Mouse (Mus musculus) thymus, postnatal 36 days (tissue): ENCODE data around the gene Mpo.

Experiments used
- DNase-seq, 2 experiments: peaks; one replicate each; pipeline ENCODE4 v3.0.0; 2022; ENCODE audit warnings: mixed read lengths in 2 of 2

Mpo gene

DNA sequence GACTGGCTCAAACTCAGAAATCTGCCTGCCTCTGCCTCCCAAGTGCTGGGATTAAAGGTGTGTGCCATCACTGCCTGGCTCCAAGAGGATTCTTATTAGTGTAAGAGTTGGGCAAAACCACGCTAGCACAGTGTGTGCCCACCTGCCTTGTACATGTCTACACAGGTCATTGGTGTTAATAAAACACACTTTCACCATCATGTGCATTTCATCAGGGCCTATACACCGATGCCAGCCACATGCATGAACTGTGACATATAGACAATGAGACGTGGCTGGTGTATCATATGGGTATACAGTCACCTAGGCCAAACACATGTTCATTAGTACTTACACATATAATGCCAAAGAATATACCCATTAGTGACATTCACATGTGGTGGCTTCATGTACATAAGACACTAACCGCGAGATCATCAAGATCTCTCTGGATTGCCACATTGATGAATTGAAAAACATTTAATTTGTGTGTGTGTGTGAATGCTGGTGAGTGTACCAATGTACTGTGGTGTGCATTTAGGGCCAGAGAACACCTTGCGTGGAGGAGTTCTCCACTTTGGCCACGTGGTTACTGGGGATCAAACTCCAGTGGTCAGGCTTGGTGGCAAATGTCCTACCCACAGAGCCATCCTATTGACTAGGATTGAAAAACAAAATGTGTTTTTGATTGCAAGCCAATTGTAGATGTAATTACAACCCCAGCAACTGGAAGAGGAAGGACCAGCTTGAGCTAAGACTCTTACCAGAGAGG lies 35.0 kb upstream of the Mpo start:
- peak in 1 of 2 experiments; percentile 39 for DNase-seq

GRCm38 (mm10) chr11:87758957-87759608 lies 34.3 kb upstream of the Mpo start:
- DNase-seq, result no peak

- peak; percentile 82 to 90 for DNase-seq
Measured at GRCm38 (mm10) chr11:87759609-87760005, 33.8 kb upstream of the Mpo start.

DNA sequence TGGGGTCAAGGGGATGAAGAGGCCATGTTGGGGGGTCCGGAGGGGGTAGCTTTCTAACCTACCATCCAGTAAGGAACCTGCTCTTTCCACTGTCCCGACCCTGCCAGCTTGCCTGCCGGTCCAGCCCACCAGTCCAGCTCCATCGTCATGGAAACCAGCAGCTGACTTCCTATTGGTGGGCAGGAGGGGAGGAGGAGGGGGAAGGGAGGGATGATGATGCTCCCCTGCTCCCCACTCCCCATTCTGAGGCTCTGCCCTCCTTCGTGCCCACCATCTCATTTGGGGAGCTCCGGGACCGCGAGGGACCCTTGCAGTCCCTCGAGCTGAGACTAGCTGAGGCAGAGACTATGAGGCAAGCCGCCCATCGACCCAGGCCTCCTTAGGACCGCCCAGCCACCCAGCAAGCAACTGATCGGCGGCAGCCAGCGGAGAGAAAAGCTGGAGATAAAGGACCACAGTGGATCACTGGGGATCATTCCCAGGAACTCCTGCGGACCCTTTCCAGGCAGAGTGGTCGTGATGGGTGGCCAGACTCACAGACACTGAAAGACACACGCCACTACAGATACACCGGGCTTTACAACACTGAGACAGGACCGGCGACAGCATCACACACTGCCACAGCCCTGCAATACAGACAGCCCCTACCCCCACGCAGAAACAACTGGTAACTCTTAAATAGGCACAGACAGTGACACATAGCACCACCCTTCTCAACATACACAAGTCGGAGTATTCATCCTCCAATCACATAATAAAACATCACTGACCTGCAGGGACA lies 32.9 kb upstream of the Mpo start, which contains the start of gene Tspoap1:
Gene Tspoap1, plus strand, starts transcription at position 241 of the 781 bp plus-strand sequence.
- peak; percentile 29 to 66 for DNase-seq

DNA sequence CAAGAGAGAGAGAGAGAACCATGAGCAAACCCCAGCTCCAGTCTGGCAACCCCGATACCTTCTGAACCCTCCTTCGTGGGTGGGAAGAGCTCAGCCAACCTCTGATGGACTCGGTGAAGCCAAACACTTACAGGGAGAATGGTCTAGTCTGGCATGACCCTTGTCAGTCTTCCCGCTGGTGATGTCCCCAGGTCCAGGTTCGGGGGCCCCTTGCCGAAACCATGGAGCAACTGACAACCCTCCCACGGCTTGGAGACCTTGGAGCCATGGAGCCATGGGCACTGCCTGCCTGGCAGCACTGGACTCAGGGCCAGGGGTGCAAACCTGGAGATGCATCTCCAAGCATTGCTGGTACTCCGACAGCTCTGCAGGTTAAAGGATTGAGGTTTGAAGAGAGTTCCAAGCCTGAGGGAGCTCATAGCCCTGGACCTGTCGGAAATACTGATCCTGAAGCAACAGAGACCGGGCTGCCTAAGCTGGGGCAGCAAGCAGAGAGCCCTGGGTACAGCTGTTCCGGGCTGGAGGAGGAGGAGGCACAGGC lies 32.1 kb upstream of the Mpo start:
- DNase-seq, result no peak

- DNase-seq, result no peak
Measured at GRCm38 (mm10) chr11:87761806-87762701, 31.3 kb upstream of the Mpo start.

DNA sequence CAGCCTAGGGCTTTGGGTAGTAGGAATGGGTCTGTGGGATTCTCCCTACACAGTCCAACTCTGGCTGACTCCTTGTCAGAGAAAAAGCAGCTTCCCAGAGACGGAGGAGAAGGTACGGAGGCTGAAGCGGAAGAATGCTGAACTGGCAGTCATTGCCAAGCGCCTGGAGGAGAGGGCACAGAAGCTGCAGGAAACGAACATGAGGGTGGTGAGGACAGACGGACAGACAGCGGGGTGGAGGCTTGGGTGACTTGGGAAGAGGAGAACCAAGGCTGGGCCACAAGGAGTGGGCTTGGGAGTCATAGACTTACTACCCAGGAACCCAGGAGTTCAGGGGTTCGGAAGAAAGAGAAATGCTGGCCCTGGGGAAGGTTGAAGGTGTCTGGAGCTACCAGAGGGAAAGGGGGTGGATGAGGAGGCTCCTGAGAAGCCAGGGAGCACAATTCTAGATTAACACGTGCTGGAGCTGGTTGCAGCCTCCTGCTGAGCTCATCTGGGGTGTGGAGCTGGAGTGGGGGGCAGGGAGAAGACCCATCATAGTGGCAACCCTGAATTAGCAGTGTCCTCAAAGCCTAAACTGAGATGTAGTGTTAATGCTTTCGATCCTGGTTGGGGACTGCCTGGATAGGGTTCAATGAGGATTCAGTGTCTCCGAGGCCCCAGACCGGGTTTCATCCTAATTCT lies 30.5 kb upstream of the Mpo start:
- no peak for DNase-seq

- no peak for DNase-seq
Measured at GRCm38 (mm10) chr11:87763511-87763987, 29.8 kb upstream of the Mpo start.

DNA sequence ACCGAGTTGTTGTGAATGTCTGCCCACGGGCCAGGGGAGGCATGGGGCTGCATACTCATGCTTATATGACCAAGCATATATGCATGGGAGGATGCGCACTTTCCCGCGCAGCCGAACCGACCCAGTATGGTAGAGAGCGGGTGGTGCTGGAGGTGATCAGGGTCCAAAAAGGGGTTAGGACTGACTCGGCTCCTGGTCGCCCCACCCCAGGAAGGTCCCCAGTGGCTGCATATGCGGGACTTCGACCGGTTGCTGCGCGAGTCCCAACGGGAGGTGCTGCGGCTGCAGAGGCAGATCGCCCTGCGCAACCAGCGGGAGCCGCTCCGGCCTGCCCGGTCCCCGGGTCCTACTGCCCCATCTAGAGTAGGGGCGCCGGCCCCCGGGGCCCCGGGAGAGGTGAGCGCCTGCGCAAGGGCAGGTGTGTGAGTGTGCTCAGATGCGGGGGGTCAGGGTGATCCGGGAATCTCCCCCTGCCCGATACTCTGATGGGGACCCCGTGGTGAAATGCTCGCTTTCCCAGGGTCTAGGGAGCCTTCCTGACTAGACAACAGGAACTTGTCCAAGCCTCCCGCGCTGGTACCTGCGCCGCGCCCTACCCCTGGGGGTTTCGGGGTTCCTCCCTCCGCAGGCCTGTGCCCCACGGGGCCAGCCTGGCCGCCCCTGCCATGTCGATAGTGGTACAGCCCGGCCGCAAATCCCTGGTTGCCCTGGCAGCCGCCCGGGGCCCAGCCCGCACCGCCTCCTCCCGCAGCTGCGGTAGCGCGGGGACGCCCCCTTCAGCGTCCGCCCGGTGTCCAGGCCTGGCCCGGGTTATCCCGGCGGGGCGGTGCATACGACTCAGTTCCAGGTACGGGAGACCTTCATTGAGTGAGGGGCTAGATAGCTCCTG lies 29.1 kb upstream of the Mpo start:
- DNase-seq, result no peak

DNA sequence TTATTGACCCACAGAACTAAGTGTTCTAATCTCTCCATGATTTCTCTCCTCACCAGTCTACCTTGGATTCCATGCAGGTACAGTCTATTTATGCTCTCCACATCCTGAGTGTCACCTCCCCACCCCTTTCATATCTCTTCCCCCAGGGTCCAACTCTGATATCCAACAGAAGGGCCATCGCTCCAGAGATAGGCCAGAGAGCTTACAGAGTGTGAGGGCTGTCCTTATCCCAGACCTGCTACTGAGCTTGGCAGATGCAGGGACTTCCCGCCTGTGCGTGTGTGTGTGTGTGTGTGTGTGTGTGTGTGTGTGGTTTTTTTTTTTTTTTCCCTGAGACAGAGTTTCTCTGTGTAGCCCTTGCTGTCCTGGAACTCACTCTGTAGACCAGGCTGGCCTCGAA lies 24.6 kb upstream of the Mpo start:
- no peak for DNase-seq

DNA sequence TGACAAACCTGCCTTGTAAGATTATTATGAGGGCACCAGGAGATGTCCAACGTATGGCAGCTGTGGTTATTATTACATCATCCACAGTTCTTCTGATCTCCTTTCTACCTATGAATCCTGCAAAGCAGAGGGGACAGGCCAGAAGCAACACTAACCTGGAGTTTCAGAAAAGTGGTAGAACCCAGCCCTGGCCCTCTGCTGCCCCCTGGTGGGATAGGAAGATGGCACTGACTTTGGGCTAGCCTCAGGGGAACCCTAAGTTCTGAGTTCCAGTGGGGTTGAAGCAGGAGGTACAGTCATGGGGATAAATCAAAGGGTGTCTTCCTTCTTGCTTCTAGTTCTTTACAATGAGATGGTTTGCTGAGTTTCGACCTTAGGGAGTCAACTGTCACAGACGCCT lies 22.4 kb upstream of the Mpo start:
- peak; percentile 79 to 86 for DNase-seq

- no peak for DNase-seq
Measured at GRCm38 (mm10) chr11:87772354-87772753, 21.0 kb upstream of the Mpo start.

DNA sequence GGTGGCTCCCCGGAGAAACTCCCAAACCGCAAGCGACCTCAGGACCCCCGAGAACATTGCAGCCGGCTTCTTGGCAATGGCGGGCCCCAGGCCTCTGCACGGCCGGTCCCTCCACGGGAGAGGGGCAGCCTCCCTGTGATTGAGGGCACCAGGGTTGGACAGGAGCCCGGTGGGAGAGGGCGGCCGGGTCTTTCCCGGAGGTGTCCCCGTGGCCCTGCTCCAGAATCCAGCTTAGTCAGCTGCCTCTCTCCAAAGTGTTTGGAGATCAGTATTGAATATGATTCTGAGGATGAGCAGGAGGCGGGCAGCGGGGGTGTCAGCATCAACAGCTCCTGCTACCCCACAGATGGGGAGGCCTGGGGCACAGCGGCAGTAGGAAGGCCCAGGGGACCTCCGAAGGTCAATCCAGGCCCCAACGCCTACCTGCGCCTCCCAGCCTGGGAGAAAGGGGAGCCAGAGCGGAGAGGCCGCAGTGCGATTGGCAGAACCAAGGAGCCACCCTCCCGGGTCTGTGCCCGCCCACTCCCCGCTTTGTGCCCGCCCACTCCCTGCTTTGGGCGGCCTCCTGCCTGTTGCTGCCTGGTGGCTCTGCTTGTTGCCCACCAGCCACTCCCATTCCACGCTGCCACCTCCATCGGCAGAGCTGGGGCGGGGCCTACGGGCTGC lies 15.1 kb upstream of the Mpo start:
- DNase-seq, result peak; percentile 37 to 51

- no peak for DNase-seq
Measured at GRCm38 (mm10) chr11:87778915-87779314, 14.5 kb upstream of the Mpo start.

DNA sequence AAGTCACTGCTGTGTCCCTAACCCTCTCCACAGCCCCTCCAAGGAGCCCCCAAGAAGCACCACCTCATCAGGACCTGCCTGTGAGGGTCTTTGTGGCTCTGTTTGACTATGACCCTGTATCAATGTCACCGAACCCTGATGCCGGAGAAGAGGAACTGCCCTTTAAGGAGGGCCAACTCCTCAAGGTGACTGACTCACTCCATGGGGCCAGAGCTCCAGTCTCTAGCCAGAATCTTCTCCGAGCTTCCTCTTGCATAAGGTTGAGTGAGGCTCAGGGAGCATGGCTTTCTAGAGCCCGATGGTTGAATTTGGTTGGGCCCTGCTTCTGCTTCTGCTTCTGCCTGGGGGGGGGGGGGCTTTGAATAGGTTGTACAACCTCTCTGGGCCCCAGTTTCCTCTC lies 14.0 kb upstream of the Mpo start:
- DNase-seq, result no peak

DNA sequence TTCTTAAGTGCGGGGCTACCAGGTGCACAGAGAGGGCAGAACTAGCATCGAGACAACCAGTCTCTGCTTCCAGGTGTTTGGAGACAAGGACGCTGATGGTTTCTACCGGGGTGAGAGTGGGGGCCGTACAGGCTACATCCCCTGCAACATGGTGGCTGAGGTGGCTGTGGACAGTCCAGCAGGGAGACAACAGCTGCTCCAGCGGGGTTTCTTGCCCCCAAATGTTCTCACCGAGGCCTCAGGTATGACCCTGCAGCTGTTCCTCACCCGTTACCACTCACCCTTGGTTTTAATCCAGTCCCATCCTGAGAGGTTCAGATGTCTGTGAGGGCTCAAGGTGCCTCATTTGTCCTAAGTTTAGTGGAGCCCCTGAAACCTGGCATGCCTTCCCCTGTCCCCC lies 13.3 kb upstream of the Mpo start:
- DNase-seq, result no peak

DNA sequence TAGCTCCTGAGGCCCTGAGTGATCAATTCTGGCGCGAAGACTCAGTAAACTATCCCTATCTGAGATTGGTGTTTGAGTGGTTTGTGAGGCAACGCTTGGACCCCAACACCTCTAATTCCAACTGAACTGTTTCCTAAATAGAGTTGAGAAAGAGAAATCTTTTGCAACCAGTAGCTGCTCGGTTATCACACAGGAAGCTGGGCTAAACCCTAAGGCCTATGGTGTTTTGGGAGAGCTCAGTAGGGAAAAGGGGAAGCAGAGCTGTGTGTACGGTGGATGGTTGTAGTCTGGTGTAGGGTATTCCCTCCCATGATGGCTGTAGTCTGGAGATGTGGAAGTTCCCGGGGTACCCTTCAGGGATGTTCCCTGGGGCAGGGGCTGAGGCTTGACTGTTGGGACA lies 3.3 kb upstream of the Mpo start:
- DNase-seq, result no peak

DNA sequence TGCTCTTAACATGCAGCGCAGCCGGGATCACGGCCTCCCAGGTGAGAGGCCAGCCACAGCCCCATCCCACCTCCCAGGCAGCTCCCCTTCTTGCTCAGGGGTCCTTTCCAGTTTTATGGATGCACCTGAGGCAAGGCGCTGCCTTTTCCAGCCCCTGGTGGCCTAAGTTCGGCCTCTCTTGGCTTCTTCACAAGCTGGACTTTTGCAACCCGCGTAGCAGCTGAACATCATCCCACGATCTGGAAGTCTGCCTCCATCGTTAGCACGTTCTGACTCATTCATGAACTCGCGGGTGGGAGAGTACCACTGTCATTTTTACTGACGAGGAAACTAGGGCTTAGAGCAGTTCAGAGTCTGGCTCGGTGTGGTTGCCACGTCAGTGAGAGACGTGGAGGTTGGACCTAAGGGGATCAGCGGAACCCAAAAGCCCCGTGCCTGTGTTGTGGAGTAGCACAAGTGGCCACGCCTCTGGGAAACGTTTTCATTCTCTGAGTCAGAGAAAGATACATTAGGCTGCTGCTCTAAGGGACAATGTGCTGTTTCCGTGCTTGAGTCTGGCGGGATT lies 8.4 kb downstream of the Mpo start:
- no peak for DNase-seq

GRCm38 (mm10) chr11:87802621-87803020 lies 9.2 kb downstream of the Mpo start:
- no peak for DNase-seq

DNA sequence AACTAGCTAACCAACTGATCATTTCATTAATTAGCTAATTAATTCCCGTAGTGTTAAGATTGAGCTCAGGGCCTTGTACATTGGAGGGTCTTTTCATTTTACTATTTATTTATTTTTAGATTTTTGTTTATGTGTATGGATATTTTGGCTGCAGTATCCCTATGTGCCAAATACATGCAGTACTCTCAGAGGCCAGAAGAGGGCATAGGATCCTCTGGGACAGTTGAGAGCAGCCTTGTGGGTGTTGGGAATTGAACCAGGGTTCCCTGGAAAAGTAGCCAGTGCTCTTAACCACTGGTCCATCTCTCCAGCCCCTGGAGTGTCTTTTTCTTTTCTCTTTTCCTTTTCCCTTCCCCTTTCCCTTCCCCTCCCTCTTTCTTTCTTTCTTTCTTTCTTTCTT lies 12.1 kb downstream of the Mpo start:
- peak in 1 of 2 experiments; percentile 30 for DNase-seq
